Mouse (Mus musculus): Measurements from ENCODE around the gene Pkd1l1. TPM values are rescaled to one million over a fixed set of nuclear protein-coding genes. Genes with fewer than 3 reads are reported as not detected.

Gene Pkd1l1
- polyA plus RNA-seq, 2 experiments from 2014 or later, result not detected

GRCm38 (mm10) chr11:8817376-8817775 lies 155.7 kb downstream of the Pkd1l1 start:
- no peak for ATAC-seq

GRCm38 (mm10) chr11:8814097-8814790 lies 158.8 kb downstream of the Pkd1l1 start:
- no peak for ATAC-seq

- no peak for ATAC-seq
These were observed 161.5 kb downstream of the Pkd1l1 start for GRCm38 (mm10) chr11:8811506-8812100.

- ATAC-seq, result no peak
These were observed 163.4 kb downstream of the Pkd1l1 start for GRCm38 (mm10) chr11:8809644-8810043.

GRCm38 (mm10) chr11:8807009-8807408 lies 166.1 kb downstream of the Pkd1l1 start:
- no peak for ATAC-seq

- ATAC-seq, result no peak
These were observed 168.9 kb downstream of the Pkd1l1 start for GRCm38 (mm10) chr11:8804178-8804577.

GRCm38 (mm10) chr11:8797486-8797885 lies 175.6 kb downstream of the Pkd1l1 start:
- ATAC-seq, result no peak

GRCm38 (mm10) chr11:8795031-8795430 lies 178.0 kb downstream of the Pkd1l1 start:
- no peak for ATAC-seq

GRCm38 (mm10) chr11:8792146-8792545 lies 180.9 kb downstream of the Pkd1l1 start:
- ATAC-seq, result no peak

GRCm38 (mm10) chr11:8789186-8789585 lies 183.9 kb downstream of the Pkd1l1 start:
- no peak for ATAC-seq

- no peak for ATAC-seq
These were observed 185.5 kb downstream of the Pkd1l1 start for GRCm38 (mm10) chr11:8787604-8788003.

GRCm38 (mm10) chr11:8784413-8784812 lies 188.7 kb downstream of the Pkd1l1 start:
- ATAC-seq, result no peak

- ATAC-seq, result no peak
These were observed 191.0 kb downstream of the Pkd1l1 start for GRCm38 (mm10) chr11:8782141-8782465.

- ATAC-seq, result no peak
These were observed 191.5 kb downstream of the Pkd1l1 start for GRCm38 (mm10) chr11:8781308-8782140.

GRCm38 (mm10) chr11:8779427-8779826 lies 193.6 kb downstream of the Pkd1l1 start:
- no peak for ATAC-seq

Other genes starting within 250 kb of the Pkd1l1 start
- 1 to 10 TPM; 6.9 to 7.6 TPM for gene Hus1, start 37.9 kb upstream of the Pkd1l1 start, polyA plus RNA-seq (2017; shearing (Covaris generic))
- not detected for gene Gm11992, start 75.3 kb upstream of the Pkd1l1 start, polyA plus RNA-seq (2017; shearing (Covaris generic))
- not detected for gene Sun3, start 75.7 kb upstream of the Pkd1l1 start, polyA plus RNA-seq (2017; shearing (Covaris generic))
- gene Upp1, start 144.8 kb upstream of the Pkd1l1 start, polyA plus RNA-seq (2017; shearing (Covaris generic)), result under 1 TPM in 1 of 2 experiments, not detected in 1; 0.41 TPM
- gene Abca13, start 218.7 kb upstream of the Pkd1l1 start, polyA plus RNA-seq (2017; shearing (Covaris generic)), result under 1 TPM in 1 of 2 experiments, not detected in 1; 0.03 TPM